Mouse (Mus musculus): ENCODE measurements at regions not wholly inside any gene's neighbourhood (a gene's known extent, or its start where the extent isn't known, plus 50 kb on each side); places are given as distances from the start of the nearest gene placed in this dataset.

GRCm38 (mm10) chr1:186017547-186017946 lies 99.6 kb downstream of the Lyplal1 start:
- Histone ChIP-seq H3K27ac (replicated peaks) (no peak overlapping the region), H3K4me2 (no peak overlapping the region), H3K9me3 (replicated peaks) (no peaks in the 10 kb centered on the region), H3K36me3 (no peaks in the 10 kb centered on the region), H3K9ac (replicated peaks) (no peak overlapping the region), H3K4me1 (no peaks in the 10 kb centered on the region), H3K4me3 (replicated peaks) (no peak overlapping the region), H3K27me3 (replicated peaks) (no peaks in the 10 kb centered on the region)
- ATAC-seq (ENCODE audit: low FRiP score): no peak
- WGBS: 64% methylated on average over 1 of the region's 1 CpGs

- Histone ChIP-seq H3K4me2 (no peak overlapping the region), H3K4me3 (replicated peaks) (no peak overlapping the region), H3K27ac (replicated peaks) (no peak overlapping the region), H3K27me3 (replicated peaks) (no peaks in the 10 kb centered on the region), H3K36me3 (no peaks in the 10 kb centered on the region), H3K9ac (replicated peaks) (no peak overlapping the region), H3K9me3 (replicated peaks) (no peaks in the 10 kb centered on the region), H3K4me1 (no peaks in the 10 kb centered on the region)
- no peak for ATAC-seq (ENCODE audit: low FRiP score)
- 70% methylated on average over 5 of the region's 5 CpGs for WGBS
Measured at GRCm38 (mm10) chr1:186019511-186019910, 97.6 kb downstream of the Lyplal1 start.

GRCm38 (mm10) chr1:186031951-186032350 lies 85.2 kb downstream of the Lyplal1 start:
- H3K9ac ChIP-seq (replicated peaks): no peak overlapping the region
- H3K9me3 ChIP-seq (replicated peaks): no peaks in the 10 kb centered on the region
- 56% methylated on average over 10 of the region's 10 CpGs for WGBS
- no peak overlapping the region for H3K4me3 ChIP-seq (replicated peaks)
- no peaks in the 10 kb centered on the region for H3K27me3 ChIP-seq (replicated peaks)
- no peak overlapping the region for H3K4me2 ChIP-seq
- H3K27ac ChIP-seq (replicated peaks): no peak overlapping the region
- H3K4me1 ChIP-seq: no peaks in the 10 kb centered on the region
- H3K36me3 ChIP-seq: no peaks in the 10 kb centered on the region
- ATAC-seq (ENCODE audit: low FRiP score): no peak

- Histone ChIP-seq H3K9ac (replicated peaks) (no peak overlapping the region), H3K4me3 (replicated peaks) (no peak overlapping the region), H3K4me1 (no peaks in the 10 kb centered on the region), H3K27ac (replicated peaks) (no peak overlapping the region), H3K36me3 (no peaks in the 10 kb centered on the region), H3K9me3 (replicated peaks) (no peaks in the 10 kb centered on the region), H3K4me2 (no peak overlapping the region), H3K27me3 (replicated peaks) (no peaks in the 10 kb centered on the region)
- WGBS: 79% methylated on average over 2 of the region's 2 CpGs
- ATAC-seq (ENCODE audit: low FRiP score): no peak
Measured at GRCm38 (mm10) chr1:186034443-186034842, 82.7 kb downstream of the Lyplal1 start.

Measured in neural tube, embryonic 15.5 days (tissue).